Mouse (Mus musculus): ENCODE measurements around the gene Gm20765. TPM values are rescaled to one million over a fixed set of nuclear protein-coding genes. Genes with fewer than 3 reads are reported as not detected.

Gene Gm20765
- polyA plus RNA-seq, 1 experiment from 2014 or later = not detected

Other genes starting within 250 kb of the Gm20765 start
- not detected in 2 replicates for gene Gm21293, start 42.5 kb upstream of the Gm20765 start, polyA plus RNA-seq (2015; fragmentation: Nextera tagmentation; extraction: Ambion mirVana)
- not detected in 2 replicates for gene Gm6763, start 34.0 kb upstream of the Gm20765 start, polyA plus RNA-seq (2015; fragmentation: Nextera tagmentation; extraction: Ambion mirVana)
- not detected in 2 replicates for gene Gm8764, start 25.5 kb upstream of the Gm20765 start, polyA plus RNA-seq (2015; fragmentation: Nextera tagmentation; extraction: Ambion mirVana)
- not detected in 2 replicates for gene Gm21304, start 17.0 kb upstream of the Gm20765 start, polyA plus RNA-seq (2015; fragmentation: Nextera tagmentation; extraction: Ambion mirVana)
- gene Gm21312, start 8.5 kb upstream of the Gm20765 start, polyA plus RNA-seq (2015; fragmentation: Nextera tagmentation; extraction: Ambion mirVana) = not detected in 2 replicates
- gene Gm4340, start 8.5 kb downstream of the Gm20765 start, polyA plus RNA-seq (2015; fragmentation: Nextera tagmentation; extraction: Ambion mirVana) = not detected in 2 replicates